11 mouse cellular contexts compared by ENCODE assay signal in genomic region chr6:99452638-99453185, GRCm38 (mm10).
DNase-seq lines count a peak whose midpoint lies in the region; ATAC-seq and TF ChIP-seq lines count a peak whose summit lies in the region.
"Had no signal": no experiment of that assay in that cellular context is flagged by ENCODE, and none has a peak within 500 bp of the region (broad histone marks: within the 10 kb centered on the region; RNA-seq: fewer than 3 reads in every experiment).

No protein-coding gene starts in this region.

- H3K27ac ChIP-seq in gastrocnemius, adult 2 months = peak overlapping the region; percentile 5; the same call in 1 of the 2 replicates
- H3K27ac ChIP-seq: embryonic facial prominence, embryonic 12.5 days; hindbrain, embryonic 14.5 days; liver, embryonic 15.5 days had no signal

- intact Hi-C loops in gastrocnemius, adult 2 months (cut with DNase I) = no loop called here

- peak; percentile 38; the same call in 1 of the 2 replicates for ATAC-seq in megakaryocyte-erythroid progenitor cell, adult 5-6 weeks (replicated peaks; ENCODE audit: low FRiP score, low TSS enrichment, poor library complexity, severe bottlenecking)

- DNase-seq in gastrocnemius, adult 2 months = no peak
- no peak for DNase-seq in gastrocnemius, postnatal 10 days
- DNase-seq in CD4-positive helper T cell, adult 2 months (ENCODE audit: low read depth, low spot score) = peak; percentile 67
- DNase-seq in fat pad, adult 2 months (ENCODE audit: extremely low read depth, low read depth, low spot score) = peak; percentile 98
- DNase-seq in cerebellum, adult 11 months = no peak
- DNase-seq in urinary bladder, postnatal 14 days (ENCODE audit: low spot score) = no peak
- DNase-seq in embryo, embryonic 10.5 days (ENCODE audit: low spot score) = no peak

- no peak overlapping the region for H3K4me3 ChIP-seq in gastrocnemius, adult 2 months
- H3K4me3 ChIP-seq: embryonic facial prominence, embryonic 12.5 days; liver, embryonic 15.5 days had no signal

- TF ChIP-seq CTCF in gastrocnemius, adult 2 months (IDR thresholded peaks at IDR 0.05) = peak; percentile 58

Comparison
In these comparisons a context has a peak if more than half of its experiments do, and no peak if none do; other contexts are left out.
1. DNase-seq: peak in CD4-positive helper T cell, adult 2 months (single experiment) and fat pad, adult 2 months (single experiment); none in gastrocnemius, adult 2 months (single experiment), gastrocnemius, postnatal 10 days (single experiment), cerebellum, adult 11 months (single experiment), urinary bladder, postnatal 14 days (single experiment) and embryo, embryonic 10.5 days (single experiment).